Mouse (Mus musculus) hindlimb bud, embryonic 11.5 days (tissue): ENCODE data around the gene Prrg2.
A peak's percentile ranks its signal among the peaks of the same experiment; 100 is the strongest.
"Not testable (repeated sequence)": the region's sequence is repeated elsewhere in the genome, so short reads cannot be mapped to it uniquely, and the experiment has no call there.

Experiments used
- DNase-seq: peaks from one replicate; pipeline ENCODE4 v3.0.0-alpha.2; 2012; ENCODE audit warnings: low read depth, low spot score; ENCODE audit errors: extremely low spot score

Prrg2 gene

GRCm38 (mm10) chr7:45062239-45062835 is at the start of gene Prrg2, which contains the start of gene Nosip:
Gene Prrg2, minus strand, starts transcription at chr7:45062677.
Gene Nosip, plus strand, starts transcription at chr7:45062429.
- DNase-seq = peak; percentile 97

GRCm38 (mm10) chr7:45111940-45112339 is 49.5 kb upstream of the Prrg2 start:
- DNase-seq = no peak

GRCm38 (mm10) chr7:45110089-45110488 is 47.6 kb upstream of the Prrg2 start:
- DNase-seq = not testable (repeated sequence)

- DNase-seq = no peak
Observed at GRCm38 (mm10) chr7:45107052-45107645, 44.7 kb upstream of the Prrg2 start.

- no peak for DNase-seq
Observed at GRCm38 (mm10) chr7:45106441-45106840, 44.0 kb upstream of the Prrg2 start.

- DNase-seq = no peak
Observed at GRCm38 (mm10) chr7:45105491-45105890, 43.0 kb upstream of the Prrg2 start.

- DNase-seq = no peak
Observed at GRCm38 (mm10) chr7:45104941-45105340, 42.5 kb upstream of the Prrg2 start.

- DNase-seq = no peak
Observed at GRCm38 (mm10) chr7:45103652-45104180, 41.2 kb upstream of the Prrg2 start, which contains the start of gene Fcgrt. Gene Fcgrt, minus strand, starts transcription at chr7:45103851.

- DNase-seq = no peak
Observed at GRCm38 (mm10) chr7:45102940-45103585, 40.6 kb upstream of the Prrg2 start.

- DNase-seq = no peak
Observed at GRCm38 (mm10) chr7:45102441-45102840, 40.0 kb upstream of the Prrg2 start.

- no peak for DNase-seq
Observed at GRCm38 (mm10) chr7:45100046-45100445, 37.6 kb upstream of the Prrg2 start.

- no peak for DNase-seq
Observed at GRCm38 (mm10) chr7:45098541-45099240, 36.2 kb upstream of the Prrg2 start.

- no peak for DNase-seq
Observed at GRCm38 (mm10) chr7:45097479-45097878, 35.0 kb upstream of the Prrg2 start.

GRCm38 (mm10) chr7:45095965-45096364 is 33.5 kb upstream of the Prrg2 start:
- not testable (repeated sequence) for DNase-seq

GRCm38 (mm10) chr7:45095367-45095766 is 32.9 kb upstream of the Prrg2 start:
- no peak for DNase-seq

GRCm38 (mm10) chr7:45094121-45094520 is 31.6 kb upstream of the Prrg2 start:
- DNase-seq = no peak

GRCm38 (mm10) chr7:45093516-45093905 is 31.0 kb upstream of the Prrg2 start:
- DNase-seq = no peak

GRCm38 (mm10) chr7:45092828-45093515 is 30.5 kb upstream of the Prrg2 start:
- DNase-seq = no peak

GRCm38 (mm10) chr7:45092048-45092447 is 29.6 kb upstream of the Prrg2 start, which contains the start of gene Rcn3:
Gene Rcn3, minus strand, starts transcription at chr7:45092221.
- peak; percentile 90 for DNase-seq
